Mouse (Mus musculus) layer of hippocampus, adult 8-10 months (tissue): ENCODE results near the gene Trim7. TPM values are rescaled to one million over a fixed set of nuclear protein-coding genes. Genes with fewer than 3 reads are reported as not detected.
"Not testable (repeated sequence)": the region's sequence is repeated elsewhere in the genome, so short reads cannot be mapped to it uniquely, and the experiment has no call there.

Experiments
- DNase-seq, 2 experiments: peaks; one replicate each; pipeline ENCODE4 v3.0.0; 2022; ENCODE audit warnings: low spot score in 2 of 2
- total RNA-seq, 4 experiments: library from RNA; stranded (reverse); gene quantifications; 2 replicates each; pipeline ENCODE4 v1.2.4; 2022

The Trim7 gene
- total RNA-seq, 4 experiments from 2014 or later = 2.2 to 3.4 (median 3.1) TPM

GRCm38 (mm10) chr11:48801831-48802772, 23.8 kb upstream of the Trim7 start:
- no peak for DNase-seq

- DNase-seq = no peak
These were observed 22.0 kb upstream of the Trim7 start for GRCm38 (mm10) chr11:48803988-48804387.

GRCm38 (mm10) chr11:48804922-48805321, 21.0 kb upstream of the Trim7 start:
- DNase-seq = no peak

- DNase-seq = peak; percentile 44 to 53
These were observed 18.9 kb upstream of the Trim7 start for GRCm38 (mm10) chr11:48806856-48807562.

- no peak for DNase-seq
These were observed 18.2 kb upstream of the Trim7 start for GRCm38 (mm10) chr11:48807563-48808303.

- DNase-seq = no peak
These were observed 17.7 kb upstream of the Trim7 start for GRCm38 (mm10) chr11:48808304-48808646.

GRCm38 (mm10) chr11:48808737-48809433, 17.1 kb upstream of the Trim7 start:
- no peak for DNase-seq

GRCm38 (mm10) chr11:48809434-48809830, 16.5 kb upstream of the Trim7 start:
- DNase-seq = no peak

- no peak for DNase-seq
These were observed 15.8 kb upstream of the Trim7 start for GRCm38 (mm10) chr11:48810142-48810541.

GRCm38 (mm10) chr11:48813782-48814181, 12.2 kb upstream of the Trim7 start:
- no peak for DNase-seq

- DNase-seq = no peak
These were observed 10.1 kb upstream of the Trim7 start for GRCm38 (mm10) chr11:48815851-48816250.

- DNase-seq = peak; percentile 48 to 58
These were observed 9.6 kb upstream of the Trim7 start for GRCm38 (mm10) chr11:48816281-48816781.

GRCm38 (mm10) chr11:48816800-48817665, 8.9 kb upstream of the Trim7 start, which contains the start of gene Trim41:
Gene Trim41 (minus strand): TSS chr11:48817353.
- DNase-seq = peak; percentile 98

GRCm38 (mm10) chr11:48817794-48818193, 8.1 kb upstream of the Trim7 start:
- DNase-seq = no peak

- DNase-seq = peak; percentile 84 to 90
These were observed 7.6 kb upstream of the Trim7 start for GRCm38 (mm10) chr11:48818346-48818745.

- DNase-seq = no peak
These were observed 6.2 kb upstream of the Trim7 start for GRCm38 (mm10) chr11:48819614-48820307.

- no peak for DNase-seq
These were observed 5.6 kb upstream of the Trim7 start for GRCm38 (mm10) chr11:48820308-48820674.

GRCm38 (mm10) chr11:48821299-48821698, 4.6 kb upstream of the Trim7 start:
- not testable (repeated sequence) for DNase-seq

- DNase-seq = no peak
These were observed 3.0 kb upstream of the Trim7 start for GRCm38 (mm10) chr11:48822768-48823512.
